Mouse (Mus musculus) kidney, postnatal 14 days (tissue): ENCODE data around the gene Cd19.
"Not testable (repeated sequence)": the region's sequence is repeated elsewhere in the genome, so short reads cannot be mapped to it uniquely, and the experiment has no call there.

ENCODE experiments used
- DNase-seq: peaks from one replicate; pipeline ENCODE4 v3.0.0; 2022; ENCODE audit warnings: mixed read lengths

Gene Cd19

DNA sequence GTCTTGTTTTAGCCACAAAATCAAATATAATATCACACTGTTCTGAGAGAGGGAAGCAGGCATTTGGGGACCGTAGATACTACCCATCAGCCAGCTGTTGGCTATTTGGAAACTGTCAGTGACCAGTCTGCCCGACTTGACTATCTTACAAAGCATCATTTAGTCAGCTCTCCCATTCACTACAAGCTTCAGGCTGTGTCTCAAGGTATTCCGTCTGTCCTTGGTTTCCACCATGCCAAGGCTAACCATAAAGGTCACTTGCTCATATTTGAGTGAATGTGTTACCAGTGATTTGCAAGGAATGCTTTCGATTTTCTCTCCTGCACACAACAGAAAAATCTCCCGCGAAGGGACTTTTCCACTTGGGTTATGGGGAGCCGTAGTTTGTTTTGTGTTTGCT, 20.0 kb upstream of the Cd19 start:
- DNase-seq = no peak

GRCm38 (mm10) chr7:126430167-126430566, 15.5 kb upstream of the Cd19 start:
- no peak for DNase-seq

GRCm38 (mm10) chr7:126429503-126429898, 14.8 kb upstream of the Cd19 start:
- DNase-seq = no peak

DNA sequence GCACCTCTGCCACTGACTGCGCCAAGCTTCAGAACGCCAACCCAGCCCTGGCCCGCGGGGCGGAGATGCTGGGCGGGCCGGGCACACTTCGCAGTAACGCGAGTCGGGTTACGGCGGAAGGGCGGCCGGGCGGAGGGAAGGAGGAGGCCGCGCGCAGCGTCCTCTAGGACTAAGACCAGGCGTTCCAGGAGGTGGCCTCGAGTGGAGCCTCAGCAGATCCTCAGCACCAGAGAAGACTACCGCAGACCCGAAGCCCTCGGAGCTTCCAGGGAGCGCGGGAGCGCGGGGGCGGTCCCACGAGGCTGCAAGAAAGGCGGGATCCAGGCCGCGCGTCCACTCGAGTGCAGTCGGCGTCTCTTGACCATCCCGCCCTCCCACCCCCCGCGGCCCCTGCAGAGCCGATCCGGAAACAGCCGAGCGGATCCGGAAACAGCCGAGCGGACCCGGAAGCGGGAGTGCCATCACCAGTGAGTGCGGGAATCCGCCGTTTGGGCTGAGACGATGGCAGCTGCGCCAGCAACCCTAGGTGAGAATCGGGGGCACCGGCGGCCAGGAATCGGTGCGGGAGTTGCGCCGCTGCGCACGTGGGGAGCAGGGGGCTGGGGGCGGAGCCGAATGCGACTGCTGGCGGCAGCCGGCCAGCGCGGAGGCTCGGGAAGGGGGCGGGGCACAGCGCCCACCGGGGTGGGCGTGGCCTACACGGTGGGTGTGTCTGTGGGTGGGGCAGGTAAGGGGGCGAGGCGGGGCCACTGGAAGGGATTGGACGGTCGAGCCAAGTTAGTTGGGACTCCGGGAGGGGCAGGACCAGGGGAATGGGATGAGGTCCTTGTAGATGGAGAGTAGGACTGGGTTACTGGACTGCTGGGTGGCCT, 14.2 kb upstream of the Cd19 start, which contains the start of gene Rabep2:
Gene Rabep2, plus strand, starts transcription at position 129 of the 872 bp plus-strand sequence.
- DNase-seq = peak; percentile 97

- no peak for DNase-seq
These were observed 13.5 kb upstream of the Cd19 start for GRCm38 (mm10) chr7:126428154-126428553.

- no peak for DNase-seq
These were observed 12.7 kb upstream of the Cd19 start for GRCm38 (mm10) chr7:126427323-126427860.

DNA sequence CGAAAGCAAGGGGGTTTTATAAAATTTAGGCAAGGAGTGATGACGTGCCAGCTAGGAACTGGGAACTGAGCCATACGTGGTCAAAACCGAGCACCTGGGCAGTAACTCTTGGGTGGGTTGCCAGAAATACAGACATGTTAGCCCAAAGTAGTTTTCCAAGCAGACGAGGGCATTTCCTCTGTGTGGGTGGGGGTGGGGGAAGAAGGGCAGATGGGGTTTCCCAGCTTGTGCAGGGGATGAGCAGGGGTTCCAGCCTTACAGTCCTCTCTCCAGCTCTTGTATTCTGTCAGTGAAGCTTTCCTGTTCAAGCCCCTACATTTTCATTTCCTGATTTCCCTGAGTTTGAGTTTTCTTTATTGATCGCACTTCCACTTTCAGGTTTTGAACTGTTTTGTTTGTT, 9.5 kb upstream of the Cd19 start:
- no peak for DNase-seq

- no peak for DNase-seq
These were observed 7.1 kb upstream of the Cd19 start for GRCm38 (mm10) chr7:126421756-126422155.

- DNase-seq = no peak
These were observed 3.8 kb upstream of the Cd19 start for GRCm38 (mm10) chr7:126418496-126418895.

GRCm38 (mm10) chr7:126417606-126418005, 2.9 kb upstream of the Cd19 start:
- no peak for DNase-seq

DNA sequence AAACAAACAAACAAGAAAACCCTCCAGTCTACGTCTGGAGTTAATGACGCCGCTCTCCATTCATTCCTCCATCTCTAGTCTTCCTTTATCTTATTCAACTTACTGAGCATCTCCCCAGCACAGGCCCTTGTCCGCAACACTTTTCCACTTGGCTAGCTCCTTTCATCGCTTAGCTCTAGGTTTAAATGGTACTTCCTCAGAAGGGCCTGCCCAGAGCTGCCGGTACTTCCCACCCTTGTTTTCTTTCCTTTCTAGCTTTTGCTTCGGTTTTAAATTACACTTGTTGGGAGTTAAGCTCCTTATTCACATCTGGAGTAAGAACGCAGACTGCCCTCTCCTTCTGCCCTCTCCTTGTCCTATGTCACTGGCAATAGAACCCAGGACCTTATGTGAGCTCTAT, 2.4 kb upstream of the Cd19 start:
- DNase-seq = no peak

GRCm38 (mm10) chr7:126416615-126417014, 1.9 kb upstream of the Cd19 start:
- no peak for DNase-seq

GRCm38 (mm10) chr7:126411061-126411460, 3.6 kb downstream of the Cd19 start:
- no peak for DNase-seq

DNA sequence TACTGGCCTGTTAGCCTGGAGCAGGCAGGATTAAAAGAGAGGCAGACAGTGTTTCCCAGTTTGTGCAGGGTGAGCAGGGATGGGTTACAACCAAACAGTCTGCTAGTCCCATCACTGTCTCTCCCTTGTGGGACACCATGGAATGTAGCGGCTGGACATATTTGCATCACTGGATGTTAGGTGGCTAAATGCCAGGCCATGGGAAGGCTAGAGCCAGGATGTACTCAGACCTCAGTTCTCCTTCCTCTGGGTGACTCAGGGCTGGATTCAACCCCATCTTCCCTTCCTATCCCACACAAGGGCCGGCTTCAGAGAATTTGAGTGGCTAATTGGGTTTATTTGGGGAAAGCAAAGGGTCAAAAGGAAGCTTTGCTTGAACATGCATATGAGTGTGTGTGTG, 6.0 kb downstream of the Cd19 start:
- no peak for DNase-seq

GRCm38 (mm10) chr7:126402518-126402917, 12.2 kb downstream of the Cd19 start:
- not testable (repeated sequence) for DNase-seq

- DNase-seq = peak; percentile 86
These were observed 15.1 kb downstream of the Cd19 start for GRCm38 (mm10) chr7:126399548-126399947.

GRCm38 (mm10) chr7:126397822-126398221, 16.9 kb downstream of the Cd19 start:
- DNase-seq = no peak

- no peak for DNase-seq
These were observed 17.5 kb downstream of the Cd19 start for GRCm38 (mm10) chr7:126397221-126397620.

- peak; percentile 98 for DNase-seq
These were observed 18.2 kb downstream of the Cd19 start, which contains the start of gene Nfatc2ip for GRCm38 (mm10) chr7:126396298-126397119. TSS of gene Nfatc2ip (minus strand) at chr7:126396737.

DNA sequence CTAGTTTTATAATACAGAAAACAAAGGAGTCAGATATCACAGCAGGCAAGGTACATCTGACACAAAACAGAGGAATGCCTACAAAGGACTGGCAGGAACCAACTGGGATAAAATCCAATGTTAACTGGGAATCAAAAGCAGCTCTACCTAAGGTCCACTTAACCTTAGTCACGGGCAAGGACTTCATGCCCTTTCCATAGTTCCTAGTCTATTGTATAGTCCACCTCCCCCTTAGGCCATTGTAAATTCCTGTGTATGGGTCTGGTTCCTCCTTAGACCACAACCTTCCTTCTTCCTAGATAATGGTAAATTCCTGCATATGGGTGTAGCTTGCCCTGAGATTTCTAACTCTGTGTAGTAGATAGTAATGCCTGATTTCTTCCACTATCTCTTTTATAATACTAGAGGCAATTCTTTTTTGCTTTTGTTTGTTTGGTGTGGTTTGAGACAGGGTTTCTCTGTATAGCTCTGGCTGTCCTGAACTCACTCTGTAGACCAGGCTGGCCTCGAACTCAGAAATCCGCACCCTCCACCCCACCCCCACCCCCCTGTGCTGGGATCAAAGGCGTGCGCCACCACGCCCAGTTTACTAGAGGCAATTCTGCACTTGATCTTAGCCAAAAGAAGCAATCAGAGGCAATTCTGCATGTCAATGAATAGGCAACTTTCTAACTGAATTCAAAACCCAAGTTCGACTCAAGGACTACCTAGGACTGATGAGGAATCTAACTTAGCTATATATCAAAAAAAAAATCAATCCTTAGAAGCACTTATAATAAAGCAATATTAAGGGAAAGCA, 22.4 kb downstream of the Cd19 start:
- DNase-seq = not testable (repeated sequence)

- DNase-seq = no peak
These were observed 26.5 kb downstream of the Cd19 start for GRCm38 (mm10) chr7:126388185-126388584.

DNA sequence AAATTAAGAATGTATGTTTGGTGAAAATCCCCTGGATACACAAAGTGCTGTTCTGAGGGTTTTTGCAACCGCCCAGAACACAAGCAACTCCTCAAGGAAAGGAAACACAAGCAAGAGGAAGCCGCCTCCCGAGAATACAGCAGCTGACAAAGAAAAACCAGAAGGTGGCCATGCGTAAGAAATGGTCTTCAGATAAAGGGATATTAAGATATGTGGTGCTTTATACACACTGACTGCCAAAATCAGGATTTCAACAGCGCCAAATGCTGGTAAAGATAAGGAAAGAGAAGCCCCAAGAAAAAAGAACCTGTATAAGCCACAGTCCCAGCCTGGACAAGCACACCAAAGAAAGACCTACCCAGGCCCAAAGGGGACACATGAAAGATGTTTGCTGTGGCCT, 31.1 kb downstream of the Cd19 start:
- no peak for DNase-seq
